16 mouse cellular contexts compared by ENCODE assay signal in genomic region chrX:96184100-96184732, GRCm38 (mm10).
DNase-seq lines count a peak whose midpoint lies in the region; ATAC-seq and TF ChIP-seq lines count a peak whose summit lies in the region.
"Had no signal": no experiment of that assay in that cellular context is flagged by ENCODE, and none has a peak within 500 bp of the region (broad histone marks: within the 10 kb centered on the region; RNA-seq: fewer than 3 reads in every experiment).

No protein-coding gene starts in this region.

- no peaks in the 10 kb centered on the region for H3K9me3 ChIP-seq in intestine, postnatal 0 days (ENCODE audit: control insufficient read depth)
- H3K9me3 ChIP-seq in intestine, embryonic 15.5 days = no peaks in the 10 kb centered on the region
- H3K9me3 ChIP-seq in lung, postnatal 0 days (ENCODE audit: low read length) = no peaks in the 10 kb centered on the region
- H3K9me3 ChIP-seq: embryonic facial prominence, embryonic 12.5 days; forebrain, embryonic 12.5 days had no signal

- no peaks in the 10 kb centered on the region for H3K27me3 ChIP-seq in intestine, postnatal 0 days (replicated peaks; ENCODE audit: control insufficient read depth, insufficient read depth, low read length)
- no peaks in the 10 kb centered on the region for H3K27me3 ChIP-seq in intestine, embryonic 15.5 days (replicated peaks)
- no peaks in the 10 kb centered on the region for H3K27me3 ChIP-seq in lung, postnatal 0 days (replicated peaks; ENCODE audit: insufficient read depth, low read length)
- H3K27me3 ChIP-seq: CH12.LX; embryonic facial prominence, embryonic 12.5 days; forebrain, embryonic 12.5 days had no signal

- TF ChIP-seq CTCF in intestine, postnatal 0 days (IDR thresholded peaks at IDR 0.05; ENCODE audit: low read depth) = 0 out of 2 replicates have a peak, but pooled peaks have one; percentile 10
- peak; percentile 9; the same call in 1 of the 2 replicates for TF ChIP-seq CTCF in lung, postnatal 0 days (IDR thresholded peaks at IDR 0.05)
- no peak for TF ChIP-seq CTCF in lung, adult 2 months (IDR thresholded peaks at IDR 0.05; ENCODE audit: insufficient read depth, low read length)

- ATAC-seq in intestine, postnatal 0 days = no peak
- ATAC-seq in intestine, embryonic 15.5 days = no peak
- no peak for ATAC-seq in lung, postnatal 0 days
- 0 out of 2 replicates have a peak, but pooled peaks have one; percentile 47 for ATAC-seq in megakaryocyte, adult 5-6 weeks (ENCODE audit: poor library complexity, severe bottlenecking)

- 72% methylated on average over 5 of the region's 5 CpGs for WGBS in intestine, postnatal 0 days
- WGBS in intestine, embryonic 15.5 days = 67% methylated on average over 5 of the region's 5 CpGs
- WGBS in lung, postnatal 0 days = 61% methylated on average over 5 of the region's 5 CpGs
- WGBS in lung, adult 2 months = 63% methylated on average over 5 of the region's 5 CpGs

- H3K4me3 ChIP-seq in intestine, postnatal 0 days (ENCODE audit: low read depth, low read length) = no peak overlapping the region
- no peak overlapping the region for H3K4me3 ChIP-seq in intestine, embryonic 15.5 days (replicated peaks)
- H3K4me3 ChIP-seq in lung, postnatal 0 days (ENCODE audit: low read depth, low read length) = no peak overlapping the region
- H3K4me3 ChIP-seq in lung, adult 2 months (replicated peaks; ENCODE audit: extremely low read depth, low read depth, low read length) = no peak overlapping the region
- H3K4me3 ChIP-seq: embryonic facial prominence, embryonic 12.5 days; forebrain, embryonic 12.5 days had no signal

- no peaks in the 10 kb centered on the region for H3K36me3 ChIP-seq in intestine, postnatal 0 days (ENCODE audit: control insufficient read depth, insufficient read depth)
- H3K36me3 ChIP-seq in intestine, embryonic 15.5 days = no peaks in the 10 kb centered on the region
- H3K36me3 ChIP-seq in lung, postnatal 0 days (ENCODE audit: insufficient read depth, low read length) = no peaks in the 10 kb centered on the region
- H3K36me3 ChIP-seq: embryonic facial prominence, embryonic 12.5 days; forebrain, embryonic 12.5 days had no signal

- no peak for TF ChIP-seq EP300 in lung, postnatal 0 days (IDR thresholded peaks at IDR 0.05)

- no peak for TF ChIP-seq POLR2A in lung, adult 2 months (IDR thresholded peaks at IDR 0.05; ENCODE audit: borderline replicate concordance, extremely low read depth, low read depth, low read length)

- no peak overlapping the region for H3K27ac ChIP-seq in intestine, postnatal 0 days (ENCODE audit: low read depth, low read length)
- H3K27ac ChIP-seq in intestine, embryonic 15.5 days = no peak overlapping the region
- H3K27ac ChIP-seq in lung, postnatal 0 days (ENCODE audit: low read length) = no peak overlapping the region
- H3K27ac ChIP-seq: embryonic facial prominence, embryonic 12.5 days; forebrain, embryonic 12.5 days; liver, embryonic 14.5 days had no signal

- no peak for DNase-seq in lung, postnatal 0 days (ENCODE audit: low spot score)
- DNase-seq in lung, adult 2 months = no peak
- peak; percentile 29 for DNase-seq in NIH3T3 (ENCODE audit: low read depth)
- DNase-seq in urinary bladder, adult 18-20 months (ENCODE audit: low spot score in 2 of 2) = no peak
- DNase-seq: adrenal gland, adult 2 months; cerebellum, adult 9-11 months; heart, postnatal 14 days; kidney, adult 11 months; thymus, adult 18-20 months had no signal

- H3K9ac ChIP-seq in intestine, postnatal 0 days (ENCODE audit: low read depth, low read length) = no peak overlapping the region
- no peak overlapping the region for H3K9ac ChIP-seq in intestine, embryonic 15.5 days
- H3K9ac ChIP-seq in lung, postnatal 0 days (replicated peaks; ENCODE audit: low read depth) = no peak overlapping the region
- H3K9ac ChIP-seq: embryonic facial prominence, embryonic 12.5 days; forebrain, embryonic 12.5 days; liver, embryonic 14.5 days had no signal

- no peaks in the 10 kb centered on the region for H3K4me1 ChIP-seq in intestine, postnatal 0 days (replicated peaks; ENCODE audit: control insufficient read depth, insufficient read depth, low read length)
- H3K4me1 ChIP-seq in intestine, embryonic 15.5 days (replicated peaks) = no peaks in the 10 kb centered on the region
- H3K4me1 ChIP-seq in lung, postnatal 0 days (ENCODE audit: insufficient read depth, low read depth, low read length) = no peaks in the 10 kb centered on the region
- no peaks in the 10 kb centered on the region for H3K4me1 ChIP-seq in lung, adult 2 months (ENCODE audit: control insufficient read depth, insufficient read depth, low read length)
- H3K4me1 ChIP-seq: embryonic facial prominence, embryonic 12.5 days; forebrain, embryonic 12.5 days had no signal

- H3K4me2 ChIP-seq in intestine, postnatal 0 days (replicated peaks; ENCODE audit: low read depth) = no peak overlapping the region
- no peak overlapping the region for H3K4me2 ChIP-seq in intestine, embryonic 15.5 days (replicated peaks)
- H3K4me2 ChIP-seq in lung, postnatal 0 days (replicated peaks; ENCODE audit: low read depth, low read length) = no peak overlapping the region
- H3K4me2 ChIP-seq: embryonic facial prominence, embryonic 12.5 days; forebrain, embryonic 12.5 days had no signal
